Mouse (Mus musculus) heart, embryonic 10.5 days (tissue): ENCODE data around the gene Ptprg. TPM values are rescaled to one million over a fixed set of nuclear protein-coding genes. Genes with fewer than 3 reads are reported as not detected.
"Not testable (repeated sequence)": the region's sequence is repeated elsewhere in the genome, so short reads cannot be mapped to it uniquely, and the experiment has no call there.

Source experiments
- DNase-seq: peaks from one replicate; pipeline ENCODE4 v3.0.0-alpha.2; 2017; ENCODE audit warnings: low spot score
- H3K27ac ChIP-seq: fragments of 300-500 bp; sonication (generic); 2 replicates; pipeline ENCODE4 v1.5.1; 2016; ENCODE audit warnings: mild to moderate bottlenecking
- H3K27me3 ChIP-seq: fragments of 300-500 bp; sonication (generic); 2 replicates; pipeline ENCODE4 v1.6.1; 2016; ENCODE audit warnings: mild to moderate bottlenecking; ENCODE audit not compliant: poor library complexity, insufficient read depth, severe bottlenecking
- H3K36me3 ChIP-seq: fragments of 300-500 bp; sonication (generic); 2 replicates; pipeline ENCODE4 v1.6.1; 2016; ENCODE audit warnings: mild to moderate bottlenecking, moderate library complexity
- H3K4me1 ChIP-seq: fragments of 300-500 bp; sonication (generic); 2 replicates; pipeline ENCODE4 v1.6.1; 2016; ENCODE audit warnings: mild to moderate bottlenecking
- H3K4me3 ChIP-seq: fragments of 300-500 bp; sonication (generic); 2 replicates; pipeline ENCODE4 v1.5.1; 2016; ENCODE audit warnings: mild to moderate bottlenecking, moderate library complexity
- H3K9me3 ChIP-seq: fragments of 300-500 bp; sonication (generic); 2 replicates; pipeline ENCODE4 v1.6.1; 2016; ENCODE audit warnings: mild to moderate bottlenecking, moderate library complexity
- WGBS: fragments of 180-500 bp; shearing (Covaris S2); methylation state at CpG from one replicate; pipeline ENCODE4 v1.1.7; 2016; 5-methylcytosine and 5-hydroxymethylcytosine counted together
- polyA plus RNA-seq: library from polyadenylated mRNA; unstranded; fragments of >200 nt; fragmentation: Nextera tagmentation; extraction: Ambion mirVana; gene quantifications from 2 replicates; pipeline ENCODE4 v1.2.1, GENCODE M21; 2016

The Ptprg gene
- polyA plus RNA-seq, 1 experiment from 2014 or later, result 22.8 TPM

DNA sequence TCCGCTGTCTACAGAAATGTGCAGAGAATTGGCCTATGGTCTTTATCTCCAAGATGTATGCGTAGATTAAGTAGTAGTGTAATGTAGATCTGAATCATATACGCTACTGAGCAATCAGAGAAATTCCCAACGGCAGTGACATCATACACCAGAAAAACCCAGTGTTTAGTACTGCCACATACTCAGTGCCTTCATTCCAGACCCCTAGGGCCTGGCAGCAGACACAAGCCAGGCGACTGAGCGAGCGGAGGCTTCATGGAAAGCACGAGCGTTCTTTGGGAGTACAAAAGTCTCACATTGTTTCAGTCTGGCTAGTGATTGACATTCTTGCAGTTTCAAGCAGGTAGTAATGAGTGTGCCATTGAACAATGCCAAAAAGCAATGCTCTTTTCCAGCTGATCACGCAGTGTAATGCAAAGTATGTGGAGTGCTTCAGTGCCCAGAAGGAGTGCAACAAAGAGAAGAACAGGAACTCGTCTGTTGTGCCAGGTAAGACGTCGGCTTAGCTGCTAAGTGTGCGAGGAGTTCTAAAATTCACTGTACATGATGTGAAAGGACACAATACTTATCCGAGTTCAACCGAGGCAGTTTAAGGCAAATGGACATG, 665.3 kb downstream of the Ptprg start:
- no peak overlapping the region for H3K4me3 ChIP-seq
- 86% methylated on average over 16 of the region's 16 CpGs for WGBS
- no peaks in the 10 kb centered on the region for H3K27me3 ChIP-seq
- H3K36me3 ChIP-seq, result 0 out of 2 replicates have a peak, but pooled peaks cover 8% of the 10 kb centered on the region
- H3K27ac ChIP-seq, result no peak overlapping the region
- no peaks in the 10 kb centered on the region for H3K4me1 ChIP-seq
- no peak for DNase-seq
- H3K9me3 ChIP-seq, result no peaks in the 10 kb centered on the region

GRCm38 (mm10) chr14:12219877-12220276, 666.5 kb downstream of the Ptprg start:
- Histone ChIP-seq H3K4me1 (no peaks in the 10 kb centered on the region), H3K4me3 (no peak overlapping the region), H3K9me3 (no peaks in the 10 kb centered on the region), H3K36me3 (0 out of 2 replicates have a peak, but pooled peaks cover 8% of the 10 kb centered on the region), H3K27ac (no peak overlapping the region), H3K27me3 (no peaks in the 10 kb centered on the region)
- WGBS, result 77% methylated on average over 6 of the region's 6 CpGs
- no peak for DNase-seq

DNA sequence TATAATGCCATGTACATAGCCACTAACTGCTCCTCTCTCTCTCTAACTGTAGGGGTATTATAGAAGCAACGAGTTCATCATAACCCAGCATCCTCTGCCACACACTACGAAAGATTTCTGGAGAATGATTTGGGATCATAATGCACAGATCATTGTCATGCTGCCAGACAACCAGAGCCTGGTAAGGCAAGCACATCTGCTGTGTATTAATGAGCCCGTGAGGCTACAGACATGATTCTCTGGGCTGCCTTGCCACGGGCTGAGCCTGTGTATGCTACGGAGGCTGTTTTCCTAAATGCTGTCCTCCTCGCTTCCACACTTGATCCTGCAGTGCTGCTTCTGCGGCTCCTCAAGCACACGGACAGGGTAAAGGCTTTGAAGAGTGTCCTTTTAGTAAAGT, 667.2 kb downstream of the Ptprg start:
- 0 out of 2 replicates have a peak, but pooled peaks cover 8% of the 10 kb centered on the region for H3K36me3 ChIP-seq
- H3K9me3 ChIP-seq, result no peaks in the 10 kb centered on the region
- no peaks in the 10 kb centered on the region for H3K4me1 ChIP-seq
- no peak overlapping the region for H3K4me3 ChIP-seq
- WGBS, result 89% methylated on average over 8 of the region's 8 CpGs
- no peak overlapping the region for H3K27ac ChIP-seq
- H3K27me3 ChIP-seq, result no peaks in the 10 kb centered on the region
- no peak for DNase-seq

DNA sequence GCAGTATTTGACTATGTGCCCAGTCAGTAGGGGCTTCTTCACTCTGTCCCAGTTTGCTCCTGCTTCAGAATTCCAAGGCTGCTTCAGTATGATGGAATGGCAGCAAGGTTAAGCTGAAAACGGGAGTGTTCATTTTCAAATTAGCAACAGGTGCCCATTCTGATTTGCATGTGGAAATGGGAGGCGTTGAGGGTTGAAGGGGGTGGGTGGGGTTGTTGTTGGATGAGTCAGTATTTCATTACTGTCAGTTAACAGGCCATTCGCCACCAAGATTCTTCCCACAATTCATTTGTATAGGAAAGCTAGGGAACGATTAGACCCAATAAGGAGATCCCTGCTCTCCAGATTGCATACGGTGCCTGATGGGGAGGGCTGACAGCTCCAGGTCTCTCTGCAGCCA, 668.2 kb downstream of the Ptprg start:
- H3K27me3 ChIP-seq, result no peaks in the 10 kb centered on the region
- H3K4me1 ChIP-seq, result no peaks in the 10 kb centered on the region
- WGBS, result 78% methylated on average over 5 of the region's 5 CpGs
- 0 out of 2 replicates have a peak, but pooled peaks cover 8% of the 10 kb centered on the region for H3K36me3 ChIP-seq
- no peaks in the 10 kb centered on the region for H3K9me3 ChIP-seq
- no peak overlapping the region for H3K4me3 ChIP-seq
- no peak overlapping the region for H3K27ac ChIP-seq
- no peak for DNase-seq

DNA sequence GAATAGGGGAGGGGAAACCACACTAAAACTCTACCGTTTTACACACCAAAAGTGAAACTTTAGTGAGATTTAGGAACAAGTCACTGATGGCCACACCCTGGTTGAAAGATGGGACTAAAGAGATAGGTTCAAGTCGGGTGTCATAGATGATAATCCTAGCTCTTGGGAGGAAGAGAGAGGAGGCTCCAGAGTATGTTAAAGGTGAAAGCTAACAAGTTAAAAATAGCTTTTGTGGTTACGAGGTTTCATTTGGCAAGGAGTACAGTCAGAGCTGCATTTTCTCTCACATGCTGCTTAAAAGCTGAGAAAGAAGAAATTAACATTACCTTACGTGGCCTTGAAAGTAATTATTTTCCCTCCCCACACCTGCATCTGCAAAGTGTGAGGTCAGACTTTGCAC, 690.4 kb downstream of the Ptprg start:
- Histone ChIP-seq H3K27me3 (no peaks in the 10 kb centered on the region), H3K9me3 (no peaks in the 10 kb centered on the region), H3K4me3 (no peak overlapping the region), H3K4me1 (no peaks in the 10 kb centered on the region), H3K27ac (no peak overlapping the region), H3K36me3 (0 out of 2 replicates have a peak, but pooled peaks cover 3% of the 10 kb centered on the region)
- 56% methylated on average over 4 of the region's 4 CpGs for WGBS
- DNase-seq, result no peak

GRCm38 (mm10) chr14:12276031-12276430, 722.7 kb downstream of the Ptprg start:
- no peaks in the 10 kb centered on the region for H3K4me1 ChIP-seq
- WGBS, result 63% methylated on average over 3 of the region's 3 CpGs
- no peaks in the 10 kb centered on the region for H3K9me3 ChIP-seq
- no peaks in the 10 kb centered on the region for H3K27me3 ChIP-seq
- H3K36me3 ChIP-seq, result no peaks in the 10 kb centered on the region
- no peak overlapping the region for H3K4me3 ChIP-seq
- DNase-seq, result no peak
- H3K27ac ChIP-seq, result no peak overlapping the region

DNA sequence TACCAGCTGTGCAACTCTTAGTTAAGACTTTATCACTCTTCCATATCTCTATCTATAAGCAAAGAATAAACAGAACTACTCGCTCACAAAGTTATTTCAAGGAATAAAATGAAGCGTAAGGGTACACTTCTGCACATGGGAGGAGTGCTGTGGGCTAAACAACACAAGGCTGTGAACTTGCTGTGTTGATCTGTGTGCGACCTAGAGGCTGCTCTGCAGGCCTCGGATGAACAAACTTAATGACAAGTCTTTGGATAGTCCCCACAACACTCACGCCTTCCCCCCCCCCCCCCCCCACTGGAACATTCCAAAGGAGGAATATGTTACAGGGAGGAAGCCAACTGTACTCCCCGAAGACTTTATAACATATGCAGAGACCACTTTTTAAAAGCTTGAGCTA, 730.3 kb downstream of the Ptprg start, which contains the start of gene Gm49355:
Gene Gm49355 (plus strand): TSS at position 336 of the 400 bp plus-strand sequence.
- 83% methylated on average over 6 of the region's 6 CpGs for WGBS
- peak within 1 kb of the TSS; percentile 80 for H3K4me3 ChIP-seq

DNA sequence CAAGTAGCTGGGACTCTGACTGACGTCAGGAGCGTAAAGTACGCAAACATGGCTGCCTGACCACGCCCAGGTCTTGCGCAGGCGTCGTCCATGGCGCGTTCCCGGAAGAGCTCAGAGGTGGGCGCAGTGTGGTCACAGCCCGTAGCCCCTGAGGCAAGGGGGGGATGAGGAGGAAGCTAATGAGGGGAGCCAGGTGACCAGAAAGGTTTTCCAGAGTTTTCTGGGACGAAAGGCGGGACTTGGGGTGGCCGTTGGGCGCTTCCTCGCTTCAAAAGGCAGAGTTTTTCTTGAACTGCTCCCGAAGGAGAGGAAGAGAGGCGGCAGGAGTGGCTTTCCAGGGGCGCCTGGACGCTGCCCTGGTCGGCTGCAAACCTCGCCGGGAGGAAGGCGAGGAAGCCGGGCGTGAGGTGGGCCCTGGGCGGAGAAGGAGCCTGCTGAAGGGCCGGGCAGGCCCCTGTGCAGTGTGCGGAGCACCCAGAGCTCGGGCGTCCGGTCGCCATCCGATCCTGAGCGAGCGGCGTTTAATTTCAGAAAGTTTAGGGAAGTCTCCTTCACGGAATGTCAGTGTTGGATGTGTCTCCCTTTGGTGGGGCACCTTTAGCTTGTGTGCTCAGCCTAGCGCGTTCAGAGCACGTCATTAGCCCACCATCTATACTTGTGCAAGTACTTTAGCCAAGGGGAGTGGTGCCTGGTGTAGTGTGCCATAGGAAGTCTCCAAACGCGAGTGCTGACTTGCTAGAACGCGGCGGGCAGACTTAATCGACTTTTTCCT, 731.0 kb downstream of the Ptprg start, which contains the start of gene 3830406C13Rik:
Gene 3830406C13Rik (plus strand): TSS at position 33 of the 772 bp plus-strand sequence.
- H3K9me3 ChIP-seq, result no peaks in the 10 kb centered on the region
- no peaks in the 10 kb centered on the region for H3K4me1 ChIP-seq
- no peaks in the 10 kb centered on the region for H3K27me3 ChIP-seq
- peak; percentile 95 for DNase-seq
- no peaks in the 10 kb centered on the region for H3K36me3 ChIP-seq
- 2% methylated on average over 48 of the region's 48 CpGs for WGBS
- H3K4me3 ChIP-seq, result peak within 1 kb of the TSS; percentile 80
- peak within 1 kb of the TSS; percentile 94 for H3K27ac ChIP-seq

More for the DNA sequence above, 730.3 kb downstream of the Ptprg start, which contains the start of gene Gm49355:
- H3K27me3 ChIP-seq, result no peaks in the 10 kb centered on the region
- no peaks in the 10 kb centered on the region for H3K36me3 ChIP-seq
- peak within 1 kb of the TSS; percentile 94 for H3K27ac ChIP-seq
- H3K4me1 ChIP-seq, result no peaks in the 10 kb centered on the region
- H3K9me3 ChIP-seq, result no peaks in the 10 kb centered on the region
- DNase-seq, result no peak

GRCm38 (mm10) chr14:12289747-12290146, 736.4 kb downstream of the Ptprg start:
- H3K9me3 ChIP-seq, DNase-seq, H3K27ac ChIP-seq, H3K4me3 ChIP-seq, H3K4me1 ChIP-seq, H3K36me3 ChIP-seq, H3K27me3 ChIP-seq: not testable (repeated sequence)

Other genes with a start within 250 kb of the Ptprg start
- gene Gm3839, start 196.8 kb upstream of the Ptprg start, polyA plus RNA-seq, result 2.8 and 3.3 TPM in 2 replicates